Mouse (Mus musculus): ENCODE data around the gene Olfr479. TPM values are rescaled to one million over a fixed set of nuclear protein-coding genes. Genes with fewer than 3 reads are reported as not detected.
"Not testable (repeated sequence)": the region's sequence is repeated elsewhere in the genome, so short reads cannot be mapped to it uniquely, and the experiment has no call there.

Gene Olfr479
- total RNA-seq (2021), result not detected

- DNase-seq (ENCODE audit: low spot score in 2 of 2), result no peak
- intact Hi-C loops (cut with DNase I), result no loop called here
These were observed at the start of gene Olfr479 for GRCm38 (mm10) chr7:108050393-108050792. Gene Olfr479, plus strand, starts transcription at chr7:108050693.

- intact Hi-C loops (cut with DNase I), result not testable (repeated sequence)
These were observed 36.2 kb upstream of the Olfr479 start for GRCm38 (mm10) chr7:108014256-108014655.

GRCm38 (mm10) chr7:108033889-108034288 lies 16.6 kb upstream of the Olfr479 start, which contains the start of gene Olfr478:
Gene Olfr478, minus strand, starts transcription at chr7:108033989.
- no peak for DNase-seq (ENCODE audit: low spot score in 2 of 2)
- intact Hi-C loops (cut with DNase I), result no loop called here

More at GRCm38 (mm10) chr7:108014256-108014655, 36.2 kb upstream of the Olfr479 start:
- DNase-seq (ENCODE audit: low spot score in 2 of 2), result not testable (repeated sequence)

- DNase-seq (ENCODE audit: low spot score in 2 of 2), result no peak
- intact Hi-C loops (cut with DNase I), result no loop called here
These were observed 16.8 kb downstream of the Olfr479 start, which contains the start of gene Olfr480 for GRCm38 (mm10) chr7:108067246-108067645. Gene Olfr480, minus strand, starts transcription at chr7:108067346.

GRCm38 (mm10) chr7:108079555-108079954 lies 29.1 kb downstream of the Olfr479 start, which contains the start of gene Olfr481:
Gene Olfr481, plus strand, starts transcription at chr7:108079855.
- DNase-seq (ENCODE audit: low spot score in 2 of 2), result no peak
- intact Hi-C loops (cut with DNase I), result no loop called here

GRCm38 (mm10) chr7:108097486-108097885 lies 47.0 kb downstream of the Olfr479 start, which contains the start of gene Olfr482:
Gene Olfr482, minus strand, starts transcription at chr7:108097586.
- DNase-seq (ENCODE audit: low spot score in 2 of 2), result no peak
- intact Hi-C loops (cut with DNase I), result no loop called here

GRCm38 (mm10) chr7:108100549-108100948 lies 50.1 kb downstream of the Olfr479 start, which contains the start of gene Olfr483:
Gene Olfr483, plus strand, starts transcription at chr7:108100849.
- DNase-seq (ENCODE audit: low spot score in 2 of 2), result no peak
- intact Hi-C loops (cut with DNase I), result no loop called here

Other genes starting within 250 kb of the Olfr479 start
- gene Ovch2, start 249.5 kb upstream of the Olfr479 start, total RNA-seq (2021), result not detected
- not detected for gene Olfr467, start 238.4 kb upstream of the Olfr479 start, total RNA-seq (2021)
- not detected for gene Olfr469, start 225.2 kb upstream of the Olfr479 start, total RNA-seq (2021)
- gene Olfr470, start 203.2 kb upstream of the Olfr479 start, total RNA-seq (2021), result not detected
- not detected for gene Olfr472, start 152.8 kb upstream of the Olfr479 start, total RNA-seq (2021)
- not detected for gene Olfr473, start 120.2 kb upstream of the Olfr479 start, total RNA-seq (2021)
- not detected for gene Olfr474, start 96.0 kb upstream of the Olfr479 start, total RNA-seq (2021)
- gene Olfr476, start 85.9 kb upstream of the Olfr479 start, total RNA-seq (2021), result not detected
- under 1 TPM in 1 of 2 experiments, not detected in 1; 0.14 TPM for gene Olfr477, start 64.0 kb upstream of the Olfr479 start, total RNA-seq (2021)
- not detected for gene Olfr478, start 16.7 kb upstream of the Olfr479 start, total RNA-seq (2021)
- gene Olfr480, start 16.7 kb downstream of the Olfr479 start, total RNA-seq (2021), result not detected
- gene Olfr481, start 29.2 kb downstream of the Olfr479 start, total RNA-seq (2021), result not detected
- gene Olfr482, start 46.9 kb downstream of the Olfr479 start, total RNA-seq (2021), result 1 to 10 TPM; 1.9 to 2.1 TPM
- gene Olfr483, start 50.2 kb downstream of the Olfr479 start, total RNA-seq (2021), result not detected
- not detected for gene Olfr484, start 76.8 kb downstream of the Olfr479 start, total RNA-seq (2021)
- not detected for gene Olfr485, start 109.2 kb downstream of the Olfr479 start, total RNA-seq (2021)
- gene Olfr486, start 122.0 kb downstream of the Olfr479 start, total RNA-seq (2021), result not detected
- not detected for gene Olfr487, start 163.9 kb downstream of the Olfr479 start, total RNA-seq (2021)
- gene Olfr488, start 207.7 kb downstream of the Olfr479 start, total RNA-seq (2021), result not detected
- gene Olfr490, start 238.2 kb downstream of the Olfr479 start, total RNA-seq (2021), result not detected